Mouse (Mus musculus) bone marrow macrophage, adult 2 months (primary cell): ENCODE measurements around the gene Ift43.

ENCODE experiments used
- CTCF ChIP-seq: IDR thresholded peaks from 2 replicates; pipeline ENCODE4 v1.5.1; 2012; ENCODE audit warnings: low read depth, mild to moderate bottlenecking, low read length, moderate library complexity
- POLR2A ChIP-seq: IDR thresholded peaks from 2 replicates; pipeline ENCODE4 v1.6.1; 2012; ENCODE audit warnings: mild to moderate bottlenecking, low read depth, low read length, borderline replicate concordance

- no peak for TF ChIP-seq CTCF
- TF ChIP-seq POLR2A = no peak
Observed at GRCm38 (mm10) chr12:86168712-86169111, 86.4 kb downstream of the Ift43 start.
